Mouse (Mus musculus) liver, adult (tissue): Measurements from ENCODE around the gene Prlr.

Experiments used
- GATA4 ChIP-seq: IDR thresholded peaks from 2 replicates; pipeline ENCODE4 v1.6.1; 2014; ENCODE audit warnings: mild to moderate bottlenecking, low read length; ENCODE audit not compliant: insufficient replicate concordance

Gene Prlr

GRCm38 (mm10) chr15:10177083-10177482, at the start of gene Prlr:
TSS of gene Prlr (plus strand) at chr15:10177238.
- TF ChIP-seq GATA4 = no peak

GRCm38 (mm10) chr15:10133781-10134180, 43.3 kb upstream of the Prlr start:
- TF ChIP-seq GATA4 = no peak

- no peak for TF ChIP-seq GATA4
These were observed 42.1 kb upstream of the Prlr start for GRCm38 (mm10) chr15:10134889-10135288.

- TF ChIP-seq GATA4 = no peak
These were observed 32.5 kb upstream of the Prlr start for GRCm38 (mm10) chr15:10144520-10144919.

GRCm38 (mm10) chr15:10148196-10148595, 28.8 kb upstream of the Prlr start:
- no peak for TF ChIP-seq GATA4

GRCm38 (mm10) chr15:10160663-10161062, 16.4 kb upstream of the Prlr start:
- no peak for TF ChIP-seq GATA4

GRCm38 (mm10) chr15:10175078-10175477, 2.0 kb upstream of the Prlr start:
- TF ChIP-seq GATA4 = no peak

GRCm38 (mm10) chr15:10175656-10176055, 1.4 kb upstream of the Prlr start:
- TF ChIP-seq GATA4 = no peak

- no peak for TF ChIP-seq GATA4
These were observed 587 bp downstream of the Prlr start for GRCm38 (mm10) chr15:10177519-10178130.

- no peak for TF ChIP-seq GATA4
These were observed 1.1 kb downstream of the Prlr start for GRCm38 (mm10) chr15:10178131-10178566.

GRCm38 (mm10) chr15:10180694-10181093, 3.7 kb downstream of the Prlr start:
- TF ChIP-seq GATA4 = peak; percentile 73

GRCm38 (mm10) chr15:10192101-10192630, 15.1 kb downstream of the Prlr start:
- TF ChIP-seq GATA4 = no peak

GRCm38 (mm10) chr15:10200991-10201390, 24.0 kb downstream of the Prlr start:
- TF ChIP-seq GATA4 = no peak

- peak; percentile 76 for TF ChIP-seq GATA4
These were observed 25.7 kb downstream of the Prlr start for GRCm38 (mm10) chr15:10202504-10203302.

GRCm38 (mm10) chr15:10210261-10210770, 33.3 kb downstream of the Prlr start:
- no peak for TF ChIP-seq GATA4

GRCm38 (mm10) chr15:10211992-10212391, 35.0 kb downstream of the Prlr start:
- TF ChIP-seq GATA4 = no peak
